Mouse (Mus musculus) ES-Bruce4 (cell line): Measurements from ENCODE around the gene Mthfr. TPM values are rescaled to one million over a fixed set of nuclear protein-coding genes. Genes with fewer than 3 reads are reported as not detected.

Source experiments
- H3K27ac ChIP-seq: 2 replicates; pipeline ENCODE4 v1.5.1; 2012; ENCODE audit warnings: low read length, inconsistent platforms; ENCODE audit not compliant: insufficient read depth
- H3K27me3 ChIP-seq: 2 replicates; pipeline ENCODE4 v1.6.1; 2012; ENCODE audit warnings: mild to moderate bottlenecking, low read length, inconsistent platforms; ENCODE audit not compliant: control insufficient read depth, poor library complexity, insufficient read depth, severe bottlenecking
- H3K36me3 ChIP-seq: 2 replicates; pipeline ENCODE4 v1.6.1; 2012; ENCODE audit warnings: inconsistent platforms, mild to moderate bottlenecking, low read length, moderate library complexity; ENCODE audit not compliant: control insufficient read depth, poor library complexity, insufficient read depth, severe bottlenecking
- H3K4me1 ChIP-seq: one replicate; pipeline ENCODE4 v1.8.1; 2011; ENCODE audit warnings: low read length; ENCODE audit not compliant: control insufficient read depth, insufficient read depth
- H3K4me3 ChIP-seq: 2 replicates; pipeline ENCODE4 v1.5.1; 2011; ENCODE audit warnings: low read depth, mild to moderate bottlenecking, low read length
- H3K9ac ChIP-seq: 2 replicates; pipeline ENCODE4 v1.6.1; 2012; ENCODE audit warnings: low read depth, mild to moderate bottlenecking, inconsistent platforms; ENCODE audit not compliant: poor library complexity, severe bottlenecking
- H3K9me3 ChIP-seq: replicated peaks from 2 replicates; pipeline ENCODE4 v1.6.1; 2012; ENCODE audit warnings: mild to moderate bottlenecking, low read length, inconsistent platforms; ENCODE audit not compliant: control insufficient read depth, poor library complexity, insufficient read depth, severe bottlenecking
- CTCF ChIP-seq: IDR thresholded peaks from one replicate; pipeline ENCODE4 v1.8.1; 2011; ENCODE audit warnings: low read depth, low read length
- EP300 ChIP-seq: IDR thresholded peaks from 2 replicates; pipeline ENCODE4 v1.6.1; 2011; ENCODE audit warnings: low read depth, low read length; ENCODE audit not compliant: insufficient read depth
- POLR2A ChIP-seq: IDR thresholded peaks from one replicate; pipeline ENCODE4 v1.8.1; 2011; ENCODE audit warnings: low read length; ENCODE audit not compliant: insufficient read depth
- polyA plus RNA-seq: library from polyadenylated mRNA; stranded (reverse); fragments of >200 nt; gene quantifications from 2 replicates; pipeline ENCODE4 v1.2.4, GENCODE M21; 2011; ENCODE audit warnings: low read depth; ENCODE audit not compliant: missing spikeins, insufficient read depth, insufficient read length

Mthfr gene
- polyA plus RNA-seq, 1 experiment: 13.7 TPM

- Histone ChIP-seq H3K4me3 (no peak overlapping the region), H3K9me3 (no peaks in the 10 kb centered on the region), H3K27me3 (no peaks in the 10 kb centered on the region), H3K9ac (no peak overlapping the region), H3K4me1 (no peaks in the 10 kb centered on the region), H3K36me3 (peaks cover 5% of the 10 kb centered on the region; the same call in 1 of the 2 replicates), H3K27ac (no peak overlapping the region)
- no peak for TF ChIP-seq POLR2A
- no peak for TF ChIP-seq EP300
- no peak for TF ChIP-seq CTCF
These were observed 17.9 kb downstream of the Mthfr start for GRCm38 (mm10) chr4:148056801-148057200.

GRCm38 (mm10) chr4:148057661-148058209 lies 18.9 kb downstream of the Mthfr start:
- Histone ChIP-seq H3K36me3 (peaks cover 5% of the 10 kb centered on the region; the same call in 1 of the 2 replicates), H3K27ac (no peak overlapping the region), H3K4me3 (no peak overlapping the region), H3K27me3 (no peaks in the 10 kb centered on the region), H3K9me3 (no peaks in the 10 kb centered on the region), H3K9ac (no peak overlapping the region), H3K4me1 (no peaks in the 10 kb centered on the region)
- TF ChIP-seq EP300 (no peak), POLR2A (no peak), CTCF (peak; percentile 11)

GRCm38 (mm10) chr4:148058218-148058819 lies 19.4 kb downstream of the Mthfr start:
- Histone ChIP-seq H3K36me3 (peaks cover 5% of the 10 kb centered on the region; the same call in 1 of the 2 replicates), H3K9me3 (no peaks in the 10 kb centered on the region)

GRCm38 (mm10) chr4:148058993-148059392 lies 20.1 kb downstream of the Mthfr start:
- TF ChIP-seq CTCF (no peak), EP300 (no peak), POLR2A (no peak)
- Histone ChIP-seq H3K4me1 (no peaks in the 10 kb centered on the region), H3K9me3 (no peaks in the 10 kb centered on the region), H3K27me3 (no peaks in the 10 kb centered on the region), H3K36me3 (peaks cover 5% of the 10 kb centered on the region; the same call in 1 of the 2 replicates), H3K27ac (no peak overlapping the region), H3K4me3 (no peak overlapping the region), H3K9ac (no peak overlapping the region)

More at GRCm38 (mm10) chr4:148058218-148058819, 19.4 kb downstream of the Mthfr start:
- Histone ChIP-seq H3K4me3 (no peak overlapping the region), H3K27ac (no peak overlapping the region), H3K4me1 (no peaks in the 10 kb centered on the region), H3K9ac (no peak overlapping the region), H3K27me3 (no peaks in the 10 kb centered on the region)
- TF ChIP-seq POLR2A (no peak), CTCF (no peak), EP300 (no peak)

- Histone ChIP-seq H3K36me3 (peaks cover 5% of the 10 kb centered on the region; the same call in 1 of the 2 replicates), H3K27ac (no peak overlapping the region), H3K9me3 (no peaks in the 10 kb centered on the region), H3K9ac (no peak overlapping the region), H3K27me3 (no peaks in the 10 kb centered on the region), H3K4me3 (no peak overlapping the region), H3K4me1 (peaks cover 5% of the 10 kb centered on the region)
- TF ChIP-seq POLR2A (no peak), CTCF (peak; percentile 78), EP300 (no peak)
These were observed 21.5 kb downstream of the Mthfr start for GRCm38 (mm10) chr4:148060120-148061085.
